In genomic region chr5:145349697-145350096, GRCm38 (mm10) we compare ENCODE assay signal across 22 mouse cellular contexts. TPM values are rescaled to one million over a fixed set of nuclear protein-coding genes. Genes with fewer than 3 reads are reported as not detected.
"Had no signal": no experiment of that assay in that cellular context is flagged by ENCODE, and none has a peak within 500 bp of the region (broad histone marks: within the 10 kb centered on the region; RNA-seq: fewer than 3 reads in every experiment).

No protein-coding gene starts in this region.

- H3K9me3 ChIP-seq: stomach, embryonic 15.5 days had no signal

- H3K9ac ChIP-seq: lung, embryonic 14.5 days; midbrain, embryonic 12.5 days; neural tube, embryonic 12.5 days; stomach, embryonic 15.5 days had no signal

- H3K4me2 ChIP-seq: lung, embryonic 14.5 days; midbrain, embryonic 12.5 days; neural tube, embryonic 12.5 days; stomach, embryonic 15.5 days had no signal

- ATAC-seq: midbrain, embryonic 16.5 days had no signal

- H3K36me3 ChIP-seq: midbrain, embryonic 10.5 days; midbrain, embryonic 12.5 days; neural tube, embryonic 12.5 days; stomach, embryonic 15.5 days had no signal

- H3K27ac ChIP-seq: midbrain, embryonic 10.5 days; midbrain, embryonic 12.5 days; neural tube, embryonic 12.5 days; stomach, embryonic 15.5 days; stomach, postnatal 0 days had no signal

- H3K4me3 ChIP-seq: midbrain, embryonic 10.5 days; midbrain, embryonic 12.5 days; myocyte; neural tube, embryonic 12.5 days; stomach, embryonic 15.5 days had no signal

- H3K27me3 ChIP-seq: midbrain, embryonic 12.5 days; neural tube, embryonic 12.5 days; stomach, embryonic 15.5 days had no signal

- DNase-seq: lung, adult 18-20 months; lung, embryonic 14.5 days; lung, postnatal 10 days; lung, postnatal 4 days; midbrain, embryonic 14.5 days; right cerebral cortex, postnatal 14 days; thymus, adult 2 months; thymus, postnatal 25 days; thymus, postnatal 4 days had no signal

- H3K4me1 ChIP-seq: midbrain, embryonic 10.5 days; midbrain, embryonic 12.5 days; neural tube, embryonic 12.5 days; stomach, embryonic 15.5 days had no signal

RNA-seq across cellular contexts. Expression of gene Cyp3a57, which starts 4.6 kb away (rescaled TPM):
- total RNA-seq: megakaryocyte, adult 5-6 weeks; megakaryocyte-erythroid progenitor cell, adult 5-6 weeks; neutrophil, adult 5-6 weeks had no signal
- polyA plus RNA-seq: lung, embryonic 14.5 days; lung, embryonic 16.5 days; midbrain, embryonic 10.5 days; midbrain, embryonic 12.5 days; midbrain, embryonic 14.5 days; midbrain, embryonic 16.5 days; myocyte; neural tube, embryonic 12.5 days; neural tube, embryonic 14.5 days; spleen, adult 2 months; stomach, embryonic 15.5 days; thymus, adult 2 months had no signal
